Mouse (Mus musculus) lung, embryonic 16.5 days (tissue): ENCODE results near the gene Foxp1. TPM values are rescaled to one million over a fixed set of nuclear protein-coding genes. Genes with fewer than 3 reads are reported as not detected.

Experiments
- ATAC-seq: fragments of 200-750 bp; cut with Nextera tagmentation; 2 replicates; pipeline ENCODE4 v1.8.0; 2017; ENCODE audit warnings: low read depth, mild to moderate bottlenecking, moderate library complexity
- H3K27ac ChIP-seq: fragments of 300-500 bp; sonication (generic); 2 replicates; pipeline ENCODE4 v1.5.1; 2014; ENCODE audit warnings: mild to moderate bottlenecking, control low read depth, low read length
- H3K27me3 ChIP-seq: fragments of 300-500 bp; sonication (generic); 2 replicates; pipeline ENCODE4 v1.6.1; 2014; ENCODE audit warnings: low read depth, low read length, mixed read lengths; ENCODE audit not compliant: control insufficient read depth, insufficient read depth
- H3K36me3 ChIP-seq: fragments of 300-500 bp; sonication (generic); 2 replicates; pipeline ENCODE4 v1.6.1; 2014; ENCODE audit warnings: low read length; ENCODE audit not compliant: control insufficient read depth, insufficient read depth
- H3K4me1 ChIP-seq: fragments of 300-500 bp; sonication (generic); replicated peaks from 2 replicates; pipeline ENCODE4 v1.6.1; 2014; ENCODE audit warnings: low read length, mixed read lengths; ENCODE audit not compliant: control insufficient read depth, insufficient read depth
- H3K4me2 ChIP-seq: fragments of 300-500 bp; sonication (generic); 2 replicates; pipeline ENCODE4 v1.6.1; 2014; ENCODE audit warnings: low read depth, low read length, control low read depth
- H3K4me3 ChIP-seq: fragments of 300-500 bp; sonication (generic); 2 replicates; pipeline ENCODE4 v1.5.1; 2014; ENCODE audit warnings: mild to moderate bottlenecking, low read length, control low read depth
- H3K9ac ChIP-seq: fragments of 300-500 bp; sonication (generic); 2 replicates; pipeline ENCODE4 v1.6.1; 2014; ENCODE audit warnings: low read length, control low read depth
- H3K9me3 ChIP-seq: fragments of 300-500 bp; sonication (generic); 2 replicates; pipeline ENCODE4 v1.6.1; 2016; ENCODE audit warnings: low read length; ENCODE audit not compliant: control insufficient read depth
- WGBS: fragments of 180-500 bp; shearing (Covaris S2); extraction: QIAGEN DNeasy Blood & Tissue Kit; methylation state at CpG from one replicate; pipeline ENCODE4 v1.1.7; 2014; 5-methylcytosine and 5-hydroxymethylcytosine counted together
- polyA plus RNA-seq: library from polyadenylated mRNA; unstranded; fragments of >200 nt; fragmentation: Nextera tagmentation; extraction: Ambion mirVana; gene quantifications from 2 replicates; pipeline ENCODE4 v1.2.1, GENCODE M21; 2015

Foxp1 gene
- polyA plus RNA-seq, 1 experiment from 2014 or later: 116 TPM

GRCm38 (mm10) chr6:99097191-99097590 lies 425.3 kb downstream of the Foxp1 start:
- Histone ChIP-seq H3K4me2 (peak overlapping the region; percentile 64; the same call in 1 of the 2 replicates), H3K9ac (0 out of 2 replicates have a peak overlapping the region, but pooled peaks have one; percentile 27), H3K4me1 (peaks cover 52% of the 10 kb centered on the region), H3K4me3 (no peak overlapping the region), H3K36me3 (no peaks in the 10 kb centered on the region), H3K27me3 (no peaks in the 10 kb centered on the region), H3K27ac (peak overlapping the region; percentile 80), H3K9me3 (no peaks in the 10 kb centered on the region)
- no peak for ATAC-seq
- WGBS: 28% methylated on average over 7 of the region's 7 CpGs

DNA sequence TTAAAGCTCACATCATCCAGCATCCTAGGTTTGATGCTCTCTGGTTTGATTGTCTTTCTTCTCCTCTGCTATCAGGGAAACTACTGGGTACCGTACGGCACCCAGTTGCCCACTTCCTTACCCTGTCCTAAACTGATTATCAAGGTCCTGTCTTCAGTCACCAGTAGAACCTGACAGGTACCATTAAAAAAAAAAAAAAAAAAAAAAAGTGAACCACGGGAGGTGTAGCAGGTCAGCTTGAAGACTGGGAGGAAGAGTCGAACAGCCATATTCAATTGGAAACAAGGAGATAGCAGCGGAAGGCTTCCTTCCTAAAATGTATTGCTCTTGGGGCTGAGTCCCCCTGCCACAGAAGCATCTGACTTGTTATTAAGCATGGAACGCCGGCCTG lies 425.8 kb downstream of the Foxp1 start:
- no peaks in the 10 kb centered on the region for H3K27me3 ChIP-seq
- WGBS: 35% methylated on average over 7 of the region's 7 CpGs
- peak overlapping the region; percentile 80 for H3K27ac ChIP-seq
- H3K9me3 ChIP-seq: no peaks in the 10 kb centered on the region
- no peak overlapping the region for H3K4me3 ChIP-seq
- H3K4me1 ChIP-seq: peaks cover 51% of the 10 kb centered on the region
- 0 out of 2 replicates have a peak overlapping the region, but pooled peaks have one; percentile 27 for H3K9ac ChIP-seq
- H3K36me3 ChIP-seq: no peaks in the 10 kb centered on the region
- ATAC-seq: no peak
- H3K4me2 ChIP-seq: peak overlapping the region; percentile 64

GRCm38 (mm10) chr6:99096105-99096775 lies 426.3 kb downstream of the Foxp1 start:
- peak; percentile 88 for ATAC-seq
- Histone ChIP-seq H3K36me3 (no peaks in the 10 kb centered on the region), H3K9ac (peak overlapping the region; percentile 52), H3K27ac (peak overlapping the region; percentile 80), H3K4me3 (peak overlapping the region; percentile 50), H3K9me3 (no peaks in the 10 kb centered on the region), H3K4me2 (peak overlapping the region; percentile 64), H3K4me1 (peaks cover 46% of the 10 kb centered on the region), H3K27me3 (no peaks in the 10 kb centered on the region)
- WGBS: 8% methylated on average over 12 of the region's 12 CpGs

DNA sequence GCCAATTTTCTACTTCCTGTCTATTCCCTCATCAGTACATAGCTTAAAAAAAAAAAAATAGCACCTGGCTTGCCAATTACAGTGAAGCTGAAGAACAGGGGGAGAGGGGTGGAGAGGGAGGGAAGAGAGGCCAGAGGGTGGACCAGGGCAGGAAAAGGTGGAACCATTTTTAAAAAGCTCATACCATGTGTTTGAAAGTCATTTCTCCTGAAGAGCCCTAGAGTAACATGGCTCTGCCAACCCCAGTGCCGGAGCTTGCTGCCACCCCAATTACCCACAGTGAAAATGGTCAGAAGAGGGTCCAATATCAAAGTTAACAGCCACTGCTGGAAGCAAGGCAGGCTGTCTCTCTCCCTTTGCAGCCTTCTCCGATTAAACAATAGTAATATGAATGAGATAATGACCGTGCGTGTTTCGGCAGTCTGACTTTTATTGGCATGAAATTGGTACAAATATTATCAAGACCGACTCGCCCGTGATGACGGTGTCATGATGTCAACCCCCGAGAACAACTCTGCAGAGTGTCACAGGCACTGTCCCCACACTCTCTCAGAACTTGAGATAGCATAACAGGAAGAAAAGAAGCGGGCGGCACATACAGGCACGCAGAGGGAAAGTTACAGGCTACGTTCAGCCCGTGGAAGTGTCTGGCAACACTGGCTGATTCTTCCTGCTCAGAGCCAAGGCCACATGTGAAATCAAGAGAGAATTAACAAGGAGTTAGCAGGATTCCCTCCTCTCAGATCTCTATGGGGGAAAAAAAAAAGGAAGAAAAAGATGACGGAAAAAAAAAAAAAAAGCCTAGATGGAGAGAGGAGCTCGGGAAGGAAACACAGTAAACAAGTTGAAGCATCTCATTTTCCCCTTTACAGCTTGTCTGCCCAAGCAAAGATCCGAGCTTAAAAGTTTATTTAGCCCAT lies 427.1 kb downstream of the Foxp1 start:
- Histone ChIP-seq H3K4me3 (peak overlapping the region; percentile 50), H3K9me3 (no peaks in the 10 kb centered on the region), H3K4me1 (peaks cover 38% of the 10 kb centered on the region), H3K4me2 (peak overlapping the region; percentile 64), H3K36me3 (no peaks in the 10 kb centered on the region), H3K27ac (peak overlapping the region; percentile 80), H3K9ac (peak overlapping the region; percentile 52), H3K27me3 (no peaks in the 10 kb centered on the region)
- peak; percentile 41 for ATAC-seq
- WGBS: under 1% methylated on average over 18 of the region's 18 CpGs

DNA sequence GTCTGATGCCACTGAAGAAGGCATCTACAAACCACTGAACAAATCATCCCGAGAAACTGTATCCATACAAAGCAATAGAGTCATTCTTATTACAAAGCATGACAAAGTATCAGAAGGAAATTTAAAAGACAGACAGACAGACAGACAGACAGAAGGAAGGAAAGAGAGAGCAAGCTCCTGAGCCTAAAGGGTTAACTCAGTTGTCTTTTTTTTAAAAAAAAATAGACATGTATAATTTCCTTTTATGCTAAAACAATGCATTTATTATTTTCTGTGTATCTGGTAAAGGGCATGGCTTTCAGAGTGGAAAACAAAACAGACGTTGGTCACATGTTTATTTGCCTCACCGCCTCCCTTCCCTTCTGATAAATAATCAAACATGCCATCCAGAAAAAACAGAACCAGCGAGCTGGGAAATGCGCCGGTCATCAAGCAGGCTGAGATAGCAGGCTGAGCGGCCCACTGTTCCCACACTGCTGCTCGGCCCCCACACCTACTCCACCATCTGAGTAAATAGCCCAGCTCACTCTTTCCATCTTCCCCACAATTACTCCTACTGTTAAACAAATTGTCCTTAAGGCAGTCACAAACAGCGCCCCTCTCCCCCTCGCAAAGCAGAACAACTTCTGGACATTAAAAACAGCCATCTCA lies 428.1 kb downstream of the Foxp1 start:
- 16% methylated on average over 10 of the region's 10 CpGs for WGBS
- peak overlapping the region; percentile 64 for H3K4me2 ChIP-seq

GRCm38 (mm10) chr6:99093856-99094255 lies 428.7 kb downstream of the Foxp1 start:
- Histone ChIP-seq H3K9me3 (no peaks in the 10 kb centered on the region), H3K4me1 (peaks cover 31% of the 10 kb centered on the region), H3K36me3 (no peaks in the 10 kb centered on the region), H3K4me2 (peak overlapping the region; percentile 64), H3K4me3 (peak overlapping the region; percentile 50), H3K9ac (peak overlapping the region; percentile 26; the same call in 1 of the 2 replicates), H3K27me3 (no peaks in the 10 kb centered on the region), H3K27ac (peak overlapping the region; percentile 32; the same call in 1 of the 2 replicates)
- 30% methylated on average over 2 of the region's 2 CpGs for WGBS
- no peak for ATAC-seq

More for the DNA sequence above, 428.1 kb downstream of the Foxp1 start:
- Histone ChIP-seq H3K36me3 (no peaks in the 10 kb centered on the region), H3K4me3 (peak overlapping the region; percentile 50), H3K4me1 (peaks cover 31% of the 10 kb centered on the region), H3K9me3 (no peaks in the 10 kb centered on the region), H3K27me3 (no peaks in the 10 kb centered on the region), H3K9ac (peak overlapping the region; percentile 66), H3K27ac (peak overlapping the region; percentile 84)
- ATAC-seq: no peak

GRCm38 (mm10) chr6:99093208-99093607 lies 429.3 kb downstream of the Foxp1 start:
- ATAC-seq: peak; percentile 27; the same call in 1 of the 2 replicates
- Histone ChIP-seq H3K27ac (peak overlapping the region; percentile 65), H3K9me3 (no peaks in the 10 kb centered on the region), H3K36me3 (no peaks in the 10 kb centered on the region), H3K4me3 (no peak overlapping the region), H3K27me3 (no peaks in the 10 kb centered on the region), H3K4me1 (peaks cover 31% of the 10 kb centered on the region), H3K9ac (no peak overlapping the region), H3K4me2 (peak overlapping the region; percentile 25)
- 21% methylated on average over 5 of the region's 5 CpGs for WGBS

GRCm38 (mm10) chr6:99091799-99092198 lies 430.7 kb downstream of the Foxp1 start:
- H3K4me3 ChIP-seq: no peak overlapping the region
- ATAC-seq: no peak
- H3K27ac ChIP-seq: no peak overlapping the region
- no peaks in the 10 kb centered on the region for H3K36me3 ChIP-seq
- H3K9me3 ChIP-seq: no peaks in the 10 kb centered on the region
- no peak overlapping the region for H3K9ac ChIP-seq
- 77% methylated on average over 2 of the region's 2 CpGs for WGBS
- H3K27me3 ChIP-seq: no peaks in the 10 kb centered on the region
- H3K4me1 ChIP-seq: peaks cover 21% of the 10 kb centered on the region
- H3K4me2 ChIP-seq: no peak overlapping the region
